Mouse (Mus musculus) stomach, embryonic 16.5 days (tissue): ENCODE data around the gene Gm7145. TPM values are rescaled to one million over a fixed set of nuclear protein-coding genes. Genes with fewer than 3 reads are reported as not detected.
"Not testable (repeated sequence)": the region's sequence is repeated elsewhere in the genome, so short reads cannot be mapped to it uniquely, and the experiment has no call there.

Source experiments
- ATAC-seq: fragments of 200-750 bp; cut with Nextera tagmentation; 2 replicates; pipeline ENCODE4 v1.8.0; 2017; ENCODE audit warnings: moderate number of reproducible peaks, moderate TSS enrichment; ENCODE audit not compliant: insufficient read depth, low FRiP score
- H3K27ac ChIP-seq: fragments of 300-500 bp; sonication (generic); 2 replicates; pipeline ENCODE4 v1.5.1; 2014; ENCODE audit warnings: low read length
- H3K27me3 ChIP-seq: fragments of 300-500 bp; sonication (generic); 2 replicates; pipeline ENCODE4 v1.6.1; 2014; ENCODE audit warnings: low read length, control low read depth, mixed read lengths; ENCODE audit not compliant: control insufficient read depth, insufficient read depth
- H3K36me3 ChIP-seq: fragments of 300-500 bp; sonication (generic); 2 replicates; pipeline ENCODE4 v1.6.1; 2014; ENCODE audit warnings: low read length; ENCODE audit not compliant: control insufficient read depth, insufficient read depth
- H3K4me1 ChIP-seq: fragments of 300-500 bp; sonication (generic); 2 replicates; pipeline ENCODE4 v1.6.1; 2014; ENCODE audit warnings: low read length, control low read depth, mixed read lengths; ENCODE audit not compliant: control insufficient read depth, insufficient read depth
- H3K4me2 ChIP-seq: fragments of 300-500 bp; sonication (generic); 2 replicates; pipeline ENCODE4 v1.6.1; 2014; ENCODE audit warnings: low read depth, low read length, mixed read lengths
- H3K4me3 ChIP-seq: fragments of 300-500 bp; sonication (generic); replicated peaks from 2 replicates; pipeline ENCODE4 v1.5.1; 2014; ENCODE audit warnings: mild to moderate bottlenecking, low read length
- H3K9ac ChIP-seq: fragments of 300-500 bp; sonication (generic); 2 replicates; pipeline ENCODE4 v1.6.1; 2014; ENCODE audit warnings: low read length
- H3K9me3 ChIP-seq: fragments of 300-500 bp; sonication (generic); replicated peaks from 2 replicates; pipeline ENCODE4 v1.6.1; 2016; ENCODE audit warnings: low read length, control low read depth; ENCODE audit not compliant: control insufficient read depth
- WGBS: fragments of 180-500 bp; shearing (Covaris S2); extraction: QIAGEN DNeasy Blood & Tissue Kit; methylation state at CpG from one replicate; pipeline ENCODE4 v1.1.7; 2014; 5-methylcytosine and 5-hydroxymethylcytosine counted together
- polyA plus RNA-seq: library from polyadenylated mRNA; unstranded; fragments of >200 nt; fragmentation: Nextera tagmentation; extraction: Ambion mirVana; gene quantifications from 2 replicates; pipeline ENCODE4 v1.2.1, GENCODE M21; 2015

Gm7145 gene
- not detected in 2 replicates for polyA plus RNA-seq

GRCm38 (mm10) chr1:117965639-117966038 is at the start of gene Gm7145:
Gene Gm7145 (plus strand): TSS chr1:117965939.
- WGBS: 79% methylated on average over 4 of the region's 4 CpGs
- no peaks in the 10 kb centered on the region for H3K27me3 ChIP-seq
- no peak within 1 kb of the TSS for H3K4me3 ChIP-seq
- H3K9me3 ChIP-seq: no peaks in the 10 kb centered on the region
- ATAC-seq: no peak
- H3K36me3 ChIP-seq: no peaks in the 10 kb centered on the region
- H3K27ac ChIP-seq: no peak within 1 kb of the TSS
- no peak within 1 kb of the TSS for H3K4me2 ChIP-seq
- H3K9ac ChIP-seq: no peak within 1 kb of the TSS
- H3K4me1 ChIP-seq: no peaks in the 10 kb centered on the region

DNA sequence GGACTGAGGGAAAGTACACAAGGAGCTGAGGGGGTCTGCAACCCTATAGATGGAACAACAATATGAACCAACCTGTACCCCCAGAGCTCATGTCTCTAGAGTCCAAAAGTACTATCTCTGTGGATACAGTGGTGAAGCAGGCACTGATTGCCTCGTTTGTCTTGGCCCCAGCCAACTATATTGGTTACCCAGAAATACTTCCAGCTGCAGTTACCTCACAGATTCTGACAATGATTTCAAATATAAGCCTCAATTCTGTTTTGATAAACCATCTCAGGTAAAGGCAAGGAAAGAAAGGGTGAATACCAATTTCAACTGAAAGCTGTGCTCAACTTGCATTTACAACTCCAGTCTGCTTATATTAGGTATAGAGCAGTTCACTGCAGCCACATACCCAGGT is 38.0 kb upstream of the Gm7145 start, which contains the start of gene Gm28168:
TSS of gene Gm28168 (plus strand) at position 301 of the 400 bp plus-strand sequence.
- 44% methylated on average over 1 of the region's 1 CpGs for WGBS
- H3K36me3 ChIP-seq, H3K9ac ChIP-seq, H3K27ac ChIP-seq, H3K4me3 ChIP-seq, H3K9me3 ChIP-seq, H3K27me3 ChIP-seq, H3K4me1 ChIP-seq, ATAC-seq, H3K4me2 ChIP-seq: not testable (repeated sequence)

GRCm38 (mm10) chr1:118003876-118004275 is 38.1 kb downstream of the Gm7145 start:
- H3K36me3 ChIP-seq, ATAC-seq, H3K27me3 ChIP-seq, H3K4me3 ChIP-seq, H3K9me3 ChIP-seq, H3K4me1 ChIP-seq, H3K9ac ChIP-seq, H3K4me2 ChIP-seq, H3K27ac ChIP-seq: not testable (repeated sequence)

GRCm38 (mm10) chr1:118012736-118013135 is 47.0 kb downstream of the Gm7145 start:
- not testable (repeated sequence) for ATAC-seq, H3K4me3 ChIP-seq, H3K4me2 ChIP-seq, H3K9me3 ChIP-seq, H3K27ac ChIP-seq, H3K4me1 ChIP-seq, H3K36me3 ChIP-seq, H3K9ac ChIP-seq, H3K27me3 ChIP-seq
- 28% methylated on average over 8 of the region's 8 CpGs for WGBS

Other genes starting within 250 kb of the Gm7145 start
- not detected in 2 replicates for gene B020011L13Rik, start 184.8 kb upstream of the Gm7145 start, polyA plus RNA-seq
- gene Gm28360, start 135.9 kb upstream of the Gm7145 start, polyA plus RNA-seq: not detected in 2 replicates
- gene Gm28168, start 37.9 kb upstream of the Gm7145 start, polyA plus RNA-seq: not detected in 2 replicates
- 0.06 TPM in 1 of 2 replicates, not detected in the other for gene Gm29106, start 210.6 kb downstream of the Gm7145 start, polyA plus RNA-seq